ENCODE assay signal across 8 mouse cellular contexts in the genomic region with DNA sequence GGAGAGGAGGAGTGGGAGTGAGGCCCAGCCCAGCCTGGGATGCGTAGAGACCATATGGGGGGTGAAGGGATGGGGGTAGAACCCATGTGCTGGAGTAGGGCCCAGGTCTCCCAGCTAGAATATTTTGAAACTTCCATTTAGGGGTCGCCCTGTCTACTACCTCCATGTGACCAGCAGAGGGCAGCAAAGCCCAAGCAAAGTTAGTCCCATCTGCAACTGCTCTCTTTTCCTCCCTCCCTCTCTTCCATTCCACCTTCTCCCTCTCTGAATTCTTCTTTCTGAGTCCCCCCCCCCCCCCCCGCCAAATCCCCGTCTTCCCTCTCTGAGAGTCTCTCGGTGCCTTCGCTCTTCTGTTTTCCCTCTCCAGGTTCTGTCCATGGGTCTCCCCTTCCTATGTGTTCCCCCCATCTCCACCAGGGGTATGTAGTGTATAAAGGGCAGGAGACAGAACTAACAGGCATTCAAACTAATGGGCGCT. TPM values are rescaled to one million over a fixed set of nuclear protein-coding genes. Genes with fewer than 3 reads are reported as not detected.
A peak's percentile ranks its signal among the peaks of the same experiment; 100 is the strongest.
DNase-seq lines count a peak whose midpoint lies in the region; ATAC-seq and TF ChIP-seq lines count a peak whose summit lies in the region.

No protein-coding gene starts in this region.

- peak overlapping the region; percentile 19; the same call in 1 of the 2 replicates for H3K4me2 ChIP-seq in forebrain, embryonic 12.5 days
- peak overlapping the region; percentile 36 for H3K4me2 ChIP-seq in hindbrain, embryonic 15.5 days
- H3K4me2 ChIP-seq in limb, embryonic 13.5 days (replicated peaks), result peak overlapping the region; percentile 51

- ATAC-seq in forebrain, embryonic 12.5 days (ENCODE audit: low FRiP score), result peak; percentile 80
- ATAC-seq in hindbrain, embryonic 15.5 days (ENCODE audit: low FRiP score, low read depth), result peak; percentile 72
- ATAC-seq in limb, embryonic 13.5 days (ENCODE audit: low FRiP score, low read depth), result peak; percentile 71

- no peaks in the 10 kb centered on the region for H3K4me1 ChIP-seq in forebrain, embryonic 12.5 days
- H3K4me1 ChIP-seq in hindbrain, embryonic 15.5 days (replicated peaks), result no peaks in the 10 kb centered on the region
- H3K4me1 ChIP-seq in limb, embryonic 13.5 days, result no peaks in the 10 kb centered on the region

- DNase-seq in urinary bladder, postnatal 25 days (ENCODE audit: low spot score), result peak; percentile 68
- DNase-seq in urinary bladder, postnatal 4 days (ENCODE audit: low spot score in 2 of 2), result no peak
- DNase-seq in brain, embryonic 14.5 days (ENCODE audit: low read depth), result peak; percentile 84
- peak; percentile 83 for DNase-seq in naive thymus-derived CD4-positive, alpha-beta T cell, adult 2 months (ENCODE audit: low read depth)
- DNase-seq in testis, postnatal 14 days (ENCODE audit: low spot score), result peak; percentile 35

- peak; percentile 89 for TF ChIP-seq CTCF in brain, embryonic 14.5 days (IDR thresholded peaks at IDR 0.05; ENCODE audit: borderline replicate concordance, extremely low read depth, insufficient read depth, insufficient read length)

- H3K4me3 ChIP-seq in forebrain, embryonic 12.5 days (replicated peaks), result no peak overlapping the region
- H3K4me3 ChIP-seq in hindbrain, embryonic 15.5 days, result no peak overlapping the region
- peak overlapping the region; percentile 12; the same call in 1 of the 2 replicates for H3K4me3 ChIP-seq in limb, embryonic 13.5 days

- 10% methylated on average over 6 of the region's 7 CpGs for WGBS in forebrain, embryonic 12.5 days
- WGBS in hindbrain, embryonic 15.5 days, result 9% methylated on average over 6 of the region's 7 CpGs
- 11% methylated on average over 6 of the region's 7 CpGs for WGBS in limb, embryonic 13.5 days

- peaks cover 80% of the 10 kb centered on the region for H3K27me3 ChIP-seq in forebrain, embryonic 12.5 days
- H3K27me3 ChIP-seq in hindbrain, embryonic 15.5 days, result peaks cover 60% of the 10 kb centered on the region
- peaks cover 30% of the 10 kb centered on the region for H3K27me3 ChIP-seq in limb, embryonic 13.5 days

- H3K27ac ChIP-seq in forebrain, embryonic 12.5 days, result no peak overlapping the region
- no peak overlapping the region for H3K27ac ChIP-seq in hindbrain, embryonic 15.5 days (replicated peaks)
- no peak overlapping the region for H3K27ac ChIP-seq in limb, embryonic 13.5 days

- no peak for TF ChIP-seq POLR2A in brain, embryonic 14.5 days (IDR thresholded peaks at IDR 0.05; ENCODE audit: borderline replicate concordance, extremely low read depth, insufficient read depth, insufficient read length, poor library complexity, severe bottlenecking)

- no peaks in the 10 kb centered on the region for H3K9me3 ChIP-seq in forebrain, embryonic 12.5 days
- no peaks in the 10 kb centered on the region for H3K9me3 ChIP-seq in hindbrain, embryonic 15.5 days
- H3K9me3 ChIP-seq in limb, embryonic 13.5 days, result no peaks in the 10 kb centered on the region

- H3K9ac ChIP-seq in forebrain, embryonic 12.5 days, result no peak overlapping the region
- no peak overlapping the region for H3K9ac ChIP-seq in hindbrain, embryonic 15.5 days
- H3K9ac ChIP-seq in limb, embryonic 13.5 days, result no peak overlapping the region

- H3K36me3 ChIP-seq in forebrain, embryonic 12.5 days (replicated peaks), result no peaks in the 10 kb centered on the region
- H3K36me3 ChIP-seq in hindbrain, embryonic 15.5 days, result no peaks in the 10 kb centered on the region
- no peaks in the 10 kb centered on the region for H3K36me3 ChIP-seq in limb, embryonic 13.5 days

RNA-seq across cellular contexts. Expression of gene Dbx1, which starts 20.4 kb away (rescaled TPM):
- polyA plus RNA-seq in brain, embryonic 14.5 days (2012; rRNA removed), result 9.6 and 14.1 TPM in 2 replicates
- polyA plus RNA-seq in forebrain, embryonic 12.5 days (2016; fragmentation: Nextera tagmentation; extraction: Ambion mirVana), result 28.6 and 35.3 TPM in 2 replicates
- 4.0 and 64.7 TPM in 2 replicates for polyA plus RNA-seq in hindbrain, embryonic 15.5 days (2015; fragmentation: Nextera tagmentation; extraction: Ambion mirVana)
- polyA plus RNA-seq in limb, embryonic 13.5 days (2015; fragmentation: Nextera tagmentation; extraction: Ambion mirVana), result 1.9 and 2.4 TPM in 2 replicates

Comparison
In these comparisons a context has a peak if more than half of its experiments do, and no peak if none do; other contexts are left out.
1. DNase-seq: peak in urinary bladder, postnatal 25 days (single experiment), brain, embryonic 14.5 days (single experiment), naive thymus-derived CD4-positive, alpha-beta T cell, adult 2 months (single experiment) and testis, postnatal 14 days (single experiment); none in urinary bladder, postnatal 4 days (0 of 2).
2. Peak in every context shown above with its lines, with median percentiles within 50 percentile points of each other: ATAC-seq and H3K4me2 ChIP-seq.